Mouse (Mus musculus) megakaryocyte progenitor cell, adult 5-6 weeks (primary cell): ENCODE measurements around the gene Cotl1. TPM values are rescaled to one million over a fixed set of nuclear protein-coding genes. Genes with fewer than 3 reads are reported as not detected.

Experiments used
- ATAC-seq: replicated peaks from 2 replicates; pipeline ENCODE4 v1.8.0; 2016; ENCODE audit warnings: mild to moderate bottlenecking, moderate TSS enrichment, inconsistent platforms; ENCODE audit not compliant: poor library complexity
- total RNA-seq, 2 experiments: library from RNA; stranded (forward) in 1 of 2; stranded (reverse) in 1 of 2; fragments of 157-497, 149-512 nt in 1 of 2; fragments of 200-1000 nt in 1 of 2; gene quantifications; 2 replicates each; pipeline versions ENCODE4 v1.2.3 to v1.2.4; 2015 to 2017

The Cotl1 gene
- total RNA-seq, 2 experiments from 2014 or later, result 88.7 to 127 TPM

DNA sequence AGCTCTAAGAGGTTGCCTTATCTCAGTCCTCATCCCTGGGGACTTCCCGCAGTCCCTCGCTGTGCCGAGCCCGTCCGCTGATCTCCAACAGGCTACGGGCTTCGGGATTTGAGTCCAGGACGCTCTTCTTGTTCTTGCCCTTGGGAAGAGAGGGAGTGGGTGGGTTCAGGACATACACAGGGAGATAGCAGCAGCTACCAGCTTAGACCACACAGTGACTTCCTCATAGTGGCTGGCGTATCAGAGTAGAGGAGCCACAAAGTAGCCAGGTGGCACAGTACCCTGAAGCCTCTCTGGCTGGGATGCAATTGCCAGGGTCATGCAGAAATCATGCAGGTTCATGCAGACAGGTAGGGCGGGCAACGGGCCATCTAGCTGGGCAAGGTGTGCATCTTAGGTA lies 78.7 kb downstream of the Cotl1 start:
- ATAC-seq, result no peak

Other genes with a start within 250 kb of the Cotl1 start
- gene Taf1c, start 235.3 kb downstream of the Cotl1 start, total RNA-seq (2015), result 5.5 and 6.2 TPM in 2 replicates
- gene Taf1c, start 235.3 kb downstream of the Cotl1 start, total RNA-seq (2017), result 5.8 and 11.5 TPM in 2 replicates
- gene Adad2, start 227.8 kb downstream of the Cotl1 start, total RNA-seq (2015), result not detected in 2 replicates
- gene Adad2, start 227.8 kb downstream of the Cotl1 start, total RNA-seq (2017), result not detected in 2 replicates
- not detected in 2 replicates for gene Kcng4, start 204.9 kb downstream of the Cotl1 start, total RNA-seq (2015)
- gene Kcng4, start 204.9 kb downstream of the Cotl1 start, total RNA-seq (2017), result not detected in 2 replicates
- not detected in 2 replicates for gene Wfdc1, start 174.2 kb downstream of the Cotl1 start, total RNA-seq (2015)
- not detected in 2 replicates for gene Wfdc1, start 174.2 kb downstream of the Cotl1 start, total RNA-seq (2017)
- not detected in 2 replicates for gene Atp2c2, start 140.5 kb downstream of the Cotl1 start, total RNA-seq (2015)
- not detected in 2 replicates for gene Atp2c2, start 140.5 kb downstream of the Cotl1 start, total RNA-seq (2017)
- 2.6 TPM in 2 replicates for gene Tldc1, start 62.1 kb downstream of the Cotl1 start, total RNA-seq (2015)
- 3.8 and 4.2 TPM in 2 replicates for gene Tldc1, start 62.1 kb downstream of the Cotl1 start, total RNA-seq (2017)
- 1.2 and 2.2 TPM in 2 replicates for gene Klhl36, start 21.7 kb upstream of the Cotl1 start, total RNA-seq (2015)
- gene Klhl36, start 21.7 kb upstream of the Cotl1 start, total RNA-seq (2017), result 3.3 and 8.0 TPM in 2 replicates
- gene Usp10, start 69.8 kb upstream of the Cotl1 start, total RNA-seq (2015), result 71.9 and 73.0 TPM in 2 replicates
- gene Usp10, start 69.8 kb upstream of the Cotl1 start, total RNA-seq (2017), result 43.7 and 80.3 TPM in 2 replicates
- gene Gm20388, start 70.3 kb upstream of the Cotl1 start, total RNA-seq (2015), result 18.6 and 18.7 TPM in 2 replicates
- gene Gm20388, start 70.3 kb upstream of the Cotl1 start, total RNA-seq (2017), result 14.7 TPM in 1 of 2 replicates, not detected in the other
- gene Crispld2, start 151.9 kb upstream of the Cotl1 start, total RNA-seq (2015), result 0.49 and 0.54 TPM in 2 replicates
- gene Crispld2, start 151.9 kb upstream of the Cotl1 start, total RNA-seq (2017), result 0.51 and 0.92 TPM in 2 replicates